Mouse (Mus musculus) spleen, postnatal 10 days (tissue): ENCODE measurements around the gene Lsm14a.

Experiments
- DNase-seq, 2 experiments: peaks; one replicate each; pipeline ENCODE4 v3.0.0; 2021 to 2022; ENCODE audit warnings: low spot score in 2 of 2

Lsm14a gene

GRCm38 (mm10) chr7:34312786-34313442 is 80.2 kb downstream of the Lsm14a start:
- peak in 1 of 2 experiments; percentile 64 for DNase-seq

DNA sequence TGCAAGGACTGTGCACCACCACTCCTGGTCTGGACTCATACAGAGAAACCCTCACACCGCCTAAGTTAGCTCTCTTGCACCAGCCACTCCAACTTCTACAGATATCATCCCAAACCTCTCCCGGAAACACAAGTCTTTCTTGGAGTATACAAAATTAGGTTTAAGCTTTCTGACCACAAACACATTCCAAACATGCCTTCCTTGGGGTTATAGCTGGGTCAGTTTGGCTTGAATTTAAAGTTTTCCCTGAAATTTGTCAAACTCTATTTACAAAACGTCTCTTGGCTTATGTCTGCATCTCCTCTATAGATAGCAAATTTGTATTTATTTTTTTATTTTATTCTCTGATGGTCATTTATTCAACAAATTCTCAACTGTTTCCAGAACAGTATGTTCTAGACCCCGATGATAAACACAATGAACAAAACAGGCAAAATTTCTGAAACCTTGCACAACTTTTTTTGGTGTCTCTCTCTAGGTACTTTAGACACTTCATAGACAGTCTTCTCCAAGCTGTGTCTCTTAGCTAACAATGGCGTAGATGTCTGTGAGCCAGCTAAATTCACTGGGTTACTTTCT is 83.8 kb downstream of the Lsm14a start:
- DNase-seq = no peak

GRCm38 (mm10) chr7:34308586-34308985 is 84.5 kb downstream of the Lsm14a start:
- no peak for DNase-seq

DNA sequence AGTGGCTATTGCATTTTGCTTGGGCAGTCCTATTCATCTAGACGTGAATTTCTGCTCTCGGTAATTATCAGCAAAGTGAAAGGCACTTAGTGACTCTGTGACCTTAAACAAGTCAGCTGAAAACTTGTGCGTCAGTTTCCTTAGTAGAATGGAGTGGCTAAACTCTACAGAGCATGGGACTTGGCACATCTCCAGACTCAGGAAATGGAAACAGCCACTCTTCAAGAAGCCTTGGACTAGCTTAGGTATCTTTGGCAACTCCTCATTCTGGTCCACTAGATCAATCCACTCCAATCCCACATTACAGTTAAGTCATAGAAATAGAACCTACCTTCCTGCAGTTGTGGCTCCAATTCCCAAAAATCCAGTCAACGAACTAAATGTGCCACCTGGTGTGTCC is 87.7 kb downstream of the Lsm14a start:
- no peak for DNase-seq

GRCm38 (mm10) chr7:34302651-34303050 is 90.5 kb downstream of the Lsm14a start:
- DNase-seq = no peak

- no peak for DNase-seq
These were observed 91.2 kb downstream of the Lsm14a start for GRCm38 (mm10) chr7:34301952-34302351.

GRCm38 (mm10) chr7:34298818-34299217 is 94.3 kb downstream of the Lsm14a start:
- DNase-seq = no peak

DNA sequence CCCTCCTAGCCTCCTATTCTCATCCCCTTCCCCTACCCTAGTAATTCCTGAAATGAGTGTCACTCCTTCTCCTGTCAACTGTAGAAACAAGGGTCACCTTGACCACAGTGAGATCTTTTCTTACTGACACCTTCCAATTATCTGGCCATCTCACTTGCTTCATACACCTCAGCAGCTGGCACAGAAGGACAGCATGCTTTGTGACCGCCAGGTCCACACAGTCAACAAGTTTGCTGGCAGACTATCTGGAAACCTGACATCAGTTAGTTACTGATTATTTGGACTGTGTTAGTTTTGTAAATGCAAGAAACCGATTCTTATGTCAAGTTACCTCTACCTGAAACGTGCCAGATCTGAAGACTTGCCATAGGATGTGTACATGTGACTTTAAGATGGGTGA is 97.0 kb downstream of the Lsm14a start:
- no peak for DNase-seq
